Mouse (Mus musculus) heart, adult 2 months (tissue): ENCODE measurements around the gene Hist1h2bn.

Source experiments
- CTCF ChIP-seq: fragments of 200-600 bp; IDR thresholded peaks from 2 replicates; pipeline ENCODE4 v1.8.1; 2022; ENCODE audit warnings: antibody characterized with exemption, mild to moderate bottlenecking, moderate library complexity
- EP300 ChIP-seq: fragments of 200-500 bp; IDR thresholded peaks from 2 replicates; pipeline ENCODE4 v1.6.1; 2011; ENCODE audit warnings: low read depth, low read length, control low read depth; ENCODE audit not compliant: insufficient read depth
- POLR2A ChIP-seq: fragments of 200-500 bp; IDR thresholded peaks from 2 replicates; pipeline ENCODE4 v1.6.1; 2011; ENCODE audit warnings: mild to moderate bottlenecking, low read depth, low read length, control low read depth; ENCODE audit not compliant: insufficient read depth

DNA sequence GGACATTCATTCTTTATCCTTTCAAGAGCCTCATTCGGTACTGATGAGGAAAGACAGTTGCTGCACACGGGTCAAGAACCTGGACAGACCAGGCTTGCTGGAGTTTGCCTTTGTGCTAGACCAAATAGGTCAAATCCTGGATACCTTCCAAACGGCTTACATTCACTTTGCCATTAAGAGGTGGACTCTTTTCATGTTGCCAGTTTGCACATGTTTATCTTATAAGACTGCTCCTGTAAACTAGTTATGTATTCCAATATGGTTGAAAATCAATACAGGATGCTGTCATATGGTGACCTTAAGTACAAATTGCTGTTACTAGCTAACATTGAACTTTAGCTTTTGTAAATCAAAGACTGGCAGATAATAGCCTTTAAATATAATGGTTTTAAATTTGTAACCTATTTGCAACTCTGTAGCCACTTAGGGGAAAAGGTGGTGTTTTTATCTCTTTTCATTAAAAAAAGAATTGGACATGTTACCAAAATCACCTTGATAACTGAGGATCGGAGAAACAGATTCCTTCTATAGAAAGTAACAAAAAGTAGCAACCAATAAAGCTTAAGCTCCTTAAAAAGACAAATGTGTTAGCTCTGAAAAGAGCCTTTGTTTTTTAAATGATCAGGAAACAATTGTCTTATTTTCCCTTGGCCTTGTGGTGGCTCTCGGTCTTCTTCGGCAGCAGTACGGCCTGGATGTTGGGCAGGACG is 32.4 kb downstream of the Hist1h2bn start:
- TF ChIP-seq CTCF = no peak
- TF ChIP-seq EP300 = no peak
- no peak for TF ChIP-seq POLR2A
